Mouse (Mus musculus) CD8-positive naive resting alpha-beta T cell, adult 2 months (primary cell): ENCODE measurements at regions not wholly inside any gene's neighbourhood (a gene's known extent, or its start where the extent isn't known, plus 50 kb on each side); places are given as distances from the start of the nearest gene placed in this dataset.

Experiments
- DNase-seq, 2 experiments: peaks; one replicate each; pipeline ENCODE4 v3.0.0; 2022; ENCODE audit warnings: low read depth in 2 of 2, low spot score in 2 of 2

DNA sequence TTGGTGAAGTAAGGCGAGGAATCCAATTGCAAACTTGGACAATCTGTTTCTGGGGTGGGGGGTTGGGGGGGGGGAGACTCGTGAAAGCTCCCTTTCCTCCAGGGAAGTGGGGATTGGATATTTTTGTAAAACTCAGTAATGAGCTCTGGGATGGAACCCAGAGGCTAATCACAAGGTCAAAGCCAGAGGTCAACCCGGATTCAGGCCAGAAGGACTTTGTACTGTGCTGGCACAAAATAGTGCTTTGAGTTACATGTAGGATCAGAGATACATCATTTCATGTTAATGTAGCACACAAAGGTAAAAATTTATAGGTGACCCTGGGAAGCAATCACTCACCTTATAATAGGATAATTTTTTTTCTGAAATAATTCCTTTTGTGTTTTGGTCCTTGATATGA, 309.5 kb upstream of the Slc30a5 start:
- DNase-seq, result no peak

DNA sequence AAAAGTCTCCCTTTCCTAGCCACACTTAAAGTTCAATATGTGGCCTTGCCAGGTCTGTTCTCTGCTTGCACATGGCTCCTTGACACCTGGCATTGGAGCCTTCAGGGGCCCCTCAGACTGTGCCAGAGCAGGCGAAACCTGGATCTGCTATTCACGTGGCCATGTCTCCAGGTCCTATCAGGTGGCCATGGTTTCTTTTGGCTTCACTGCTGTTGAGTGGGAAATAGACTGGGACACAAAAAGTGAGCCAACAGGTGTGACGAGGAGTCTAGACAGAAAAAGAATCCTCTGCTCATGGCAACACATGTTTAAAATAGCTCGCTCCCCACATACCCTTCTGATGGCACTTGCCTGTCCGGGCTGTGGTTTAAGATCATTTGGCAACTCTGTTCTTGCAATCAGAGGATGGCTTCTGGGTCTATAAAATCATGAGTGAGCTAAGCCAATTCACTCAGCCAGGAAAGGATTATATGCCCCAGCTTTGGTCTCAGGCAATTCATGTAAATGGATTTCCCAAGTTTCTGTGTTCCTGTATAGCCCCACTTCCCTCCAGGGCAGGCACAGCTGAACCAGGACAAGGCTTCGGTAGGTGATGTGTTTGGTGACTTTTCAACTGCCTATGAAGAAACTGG, 309.0 kb upstream of the Slc30a5 start:
- no peak for DNase-seq

DNA sequence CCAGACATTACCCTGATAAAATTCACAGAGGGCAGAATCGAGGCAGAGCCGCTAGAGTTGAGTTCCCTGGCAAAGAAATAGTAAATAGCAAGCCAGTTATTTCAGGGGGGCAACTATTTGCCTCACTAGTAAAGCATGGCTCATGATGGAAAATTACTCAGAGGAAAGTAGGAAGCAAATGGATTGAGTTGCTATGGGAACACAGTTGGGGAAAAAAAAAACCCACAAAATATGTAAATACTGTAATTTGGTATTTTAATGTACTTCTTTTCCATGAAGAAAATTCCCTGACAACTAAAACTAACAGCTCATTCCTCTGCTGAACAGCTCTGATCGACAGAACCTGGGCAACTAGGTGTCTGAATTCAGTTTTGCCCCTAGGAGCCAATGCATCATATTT, 296.2 kb upstream of the Slc30a5 start:
- DNase-seq, result no peak

GRCm38 (mm10) chr13:101127808-101128207, 294.6 kb upstream of the Slc30a5 start:
- DNase-seq, result no peak

DNA sequence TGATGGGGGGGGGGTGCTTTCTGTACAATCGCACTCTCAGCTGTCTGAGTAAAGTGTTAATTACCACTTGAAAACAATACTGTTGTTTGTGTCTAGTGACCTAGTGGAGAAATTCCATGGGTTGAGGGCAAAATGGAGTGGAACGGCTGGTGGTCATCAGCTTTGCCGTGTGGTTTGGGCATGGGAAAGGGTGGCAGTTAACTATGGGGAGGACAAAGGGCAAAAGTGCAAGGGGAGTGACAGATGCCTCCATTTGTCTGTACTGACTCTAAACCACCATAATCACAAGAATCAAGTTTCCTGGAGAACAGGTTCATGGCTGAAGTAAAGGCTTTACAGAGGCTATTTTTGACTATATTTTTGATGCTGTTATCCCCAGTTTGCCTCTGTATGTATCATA, 294.0 kb upstream of the Slc30a5 start:
- no peak for DNase-seq

GRCm38 (mm10) chr13:101117311-101117710, 284.1 kb upstream of the Slc30a5 start:
- DNase-seq, result no peak

- DNase-seq, result no peak
Observed at GRCm38 (mm10) chr13:101115296-101115695, 282.1 kb upstream of the Slc30a5 start.

DNA sequence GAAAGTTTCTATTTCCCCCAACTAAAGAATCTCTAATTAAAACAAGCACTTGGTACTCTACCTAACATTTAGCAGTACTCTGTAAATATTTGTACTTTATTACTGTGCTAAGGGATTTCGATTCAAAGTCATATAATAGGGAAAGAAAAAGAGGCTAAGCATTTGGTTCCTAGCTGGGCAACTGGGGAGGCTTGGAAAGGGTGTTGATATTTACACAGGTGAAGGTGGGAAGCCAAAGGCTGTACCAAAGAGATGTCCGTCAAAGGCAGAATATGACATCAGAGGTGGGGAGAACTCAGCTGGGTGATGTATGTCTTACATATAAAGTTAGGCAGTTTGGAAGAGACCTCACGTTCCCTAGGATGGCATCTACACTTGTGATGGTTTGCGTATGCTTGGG, 278.9 kb upstream of the Slc30a5 start:
- no peak for DNase-seq

DNA sequence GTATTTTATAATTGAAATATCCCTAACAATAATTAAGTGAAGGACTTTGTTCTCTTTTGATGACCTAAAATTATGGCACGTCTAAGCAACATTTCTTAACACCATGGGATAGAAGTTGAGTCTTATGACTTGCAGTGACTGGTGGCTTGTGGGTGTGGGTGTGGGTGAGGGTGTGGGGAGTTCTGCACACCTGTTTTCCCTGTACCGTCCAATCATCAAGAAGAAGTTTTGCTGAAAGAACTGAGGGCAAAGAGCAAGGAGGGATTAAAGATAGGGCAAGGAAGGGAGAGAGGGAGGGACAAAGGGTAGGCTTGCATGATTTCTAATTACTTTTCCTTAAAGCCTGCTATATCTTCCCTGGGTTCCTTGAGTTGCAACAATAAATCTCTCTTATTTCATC, 278.5 kb upstream of the Slc30a5 start:
- DNase-seq, result no peak

DNA sequence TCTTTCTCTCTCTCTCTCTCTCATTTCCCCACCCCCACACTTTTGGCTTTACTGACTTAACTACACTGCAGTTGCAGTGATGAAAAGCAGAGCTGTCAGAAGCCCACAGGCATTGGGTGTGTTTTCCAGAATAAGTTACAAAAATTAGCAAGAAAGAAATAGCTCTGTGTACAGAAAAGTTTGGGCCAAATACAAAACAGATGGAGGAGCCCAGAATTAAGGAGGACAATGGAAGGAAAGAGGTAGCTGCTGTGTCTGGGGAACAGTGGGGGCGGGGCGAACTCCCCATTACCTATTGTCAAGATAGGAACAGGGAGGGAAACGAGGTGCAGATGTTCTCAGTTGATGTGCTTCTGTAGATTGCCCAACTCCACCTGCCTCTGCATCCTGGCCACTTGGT, 267.4 kb upstream of the Slc30a5 start:
- DNase-seq, result no peak

GRCm38 (mm10) chr13:101096856-101097255, 263.6 kb upstream of the Slc30a5 start:
- no peak for DNase-seq

DNA sequence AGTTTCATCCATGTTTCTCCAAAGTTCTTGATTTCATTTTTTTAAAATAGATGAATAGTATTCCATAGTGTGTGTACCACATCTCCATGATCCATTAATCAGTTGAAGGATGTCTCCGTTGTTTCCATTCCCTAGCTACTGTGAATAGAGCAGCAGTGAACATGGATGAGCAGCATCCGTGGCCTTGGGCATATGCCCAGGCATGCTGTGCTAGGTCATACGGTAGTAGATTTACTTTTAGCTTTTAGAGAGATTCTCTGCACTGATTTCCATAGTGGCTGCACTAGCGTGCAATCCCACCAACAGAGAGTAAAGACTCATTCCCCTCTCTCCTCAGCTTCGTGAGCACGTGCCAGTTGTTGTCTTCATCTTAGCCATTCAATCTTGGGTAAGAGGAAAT, 263.0 kb upstream of the Slc30a5 start:
- no peak for DNase-seq

DNA sequence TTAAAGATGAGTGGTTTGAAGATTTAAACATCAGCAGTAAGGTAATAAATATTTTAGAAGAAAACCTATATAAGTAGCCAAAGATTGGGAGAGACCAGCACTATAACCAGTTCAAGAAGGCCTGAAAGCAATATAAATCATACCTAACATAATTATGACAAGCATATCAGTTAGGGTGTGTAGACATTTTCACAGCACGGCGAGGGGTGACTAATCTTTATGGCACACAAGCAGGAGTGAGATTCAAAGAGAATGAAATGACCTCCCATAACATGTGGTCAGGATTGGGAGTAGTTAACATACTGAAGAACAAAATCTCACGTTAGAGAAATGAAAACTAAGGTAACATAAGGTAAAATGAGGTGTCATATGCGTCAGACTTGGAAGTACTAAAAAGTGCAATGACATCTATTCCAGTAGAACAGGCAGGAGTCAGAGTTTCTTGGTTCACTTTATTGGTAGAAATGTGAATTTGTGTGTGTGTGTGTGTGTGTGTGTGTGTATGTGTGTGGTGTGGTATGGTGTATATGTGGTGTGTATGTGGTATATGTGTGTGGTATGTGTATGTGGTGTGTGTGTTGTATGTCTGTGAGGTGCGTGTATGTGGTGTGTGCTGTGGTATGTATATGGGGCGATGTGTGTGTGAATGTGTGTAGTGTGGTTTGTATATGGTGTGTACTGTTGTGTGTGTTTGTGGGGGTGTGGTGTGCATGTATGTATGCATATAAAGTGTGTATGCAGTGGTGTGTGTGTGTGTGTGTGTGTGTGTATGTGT, 262.0 kb upstream of the Slc30a5 start:
- DNase-seq, result no peak

DNA sequence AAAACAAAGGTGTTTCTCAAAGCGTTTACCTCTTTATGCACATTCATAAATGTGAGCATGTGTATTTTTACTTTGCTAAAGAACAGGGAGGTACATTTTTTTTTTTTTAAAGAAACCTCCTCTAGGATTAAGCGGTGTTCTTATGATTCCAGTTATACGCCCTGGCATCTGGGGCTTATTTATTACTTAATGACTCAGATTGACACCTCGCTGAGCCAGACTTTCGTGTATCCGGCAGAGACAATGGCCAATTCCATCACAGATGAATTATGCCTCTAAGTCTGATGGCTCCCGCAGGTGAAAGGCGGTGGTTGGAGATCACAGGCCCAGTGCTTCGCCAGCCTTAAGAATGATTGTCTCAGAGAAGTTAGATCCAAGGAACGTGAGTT, 259.5 kb upstream of the Slc30a5 start:
- no peak for DNase-seq

DNA sequence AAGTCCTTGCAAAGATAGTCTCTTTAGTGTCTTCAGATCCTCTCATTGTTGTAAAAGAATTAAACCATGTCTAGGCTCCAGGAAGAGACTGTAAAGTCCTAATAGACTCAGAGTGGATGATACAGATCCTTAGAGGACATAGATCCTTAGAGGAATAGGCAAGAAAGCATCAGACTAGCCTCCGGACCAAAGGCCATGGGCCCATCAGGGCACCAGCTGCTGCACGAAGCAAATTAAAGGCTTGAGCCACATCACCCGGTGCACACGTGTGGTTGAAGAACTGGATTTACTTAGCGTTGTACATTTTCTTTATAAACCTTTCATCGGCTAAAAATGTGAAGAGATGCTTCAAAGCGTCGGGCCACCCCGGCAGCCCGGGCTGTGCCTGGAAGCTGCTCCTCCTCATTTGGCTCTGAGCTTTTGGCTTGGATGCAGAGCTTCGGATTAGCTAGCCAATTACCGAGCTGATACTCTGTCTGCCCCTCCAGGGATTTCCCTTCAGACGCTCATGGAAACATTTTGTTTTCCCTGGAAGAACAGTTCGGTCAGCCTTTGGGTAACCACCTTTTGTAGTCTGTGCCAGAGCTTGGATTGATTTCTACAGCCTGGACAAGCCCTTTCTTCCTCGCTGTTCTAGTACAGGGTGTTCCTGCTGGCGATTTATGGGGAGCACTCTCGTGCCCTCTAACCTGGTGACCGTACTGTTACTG, 259.0 kb upstream of the Slc30a5 start:
- no peak for DNase-seq

DNA sequence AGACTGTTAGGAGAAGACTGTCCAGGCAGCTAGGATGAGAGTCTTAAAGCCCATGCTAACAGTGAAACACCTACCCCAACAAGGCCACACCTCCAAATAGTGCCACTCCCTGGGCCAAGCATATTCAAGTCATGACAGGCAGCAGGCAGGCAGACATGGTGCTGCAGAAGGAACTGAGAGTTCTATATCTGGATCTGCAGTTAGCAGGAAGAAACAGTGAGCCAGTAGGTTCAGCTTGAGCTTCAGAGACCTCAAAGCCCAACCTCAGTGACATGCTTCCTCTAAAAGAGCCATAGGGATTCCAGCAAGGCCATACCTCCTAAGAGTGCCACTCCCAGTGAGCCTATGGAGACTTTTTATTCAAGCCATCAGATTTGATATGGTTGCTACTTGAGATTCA, 252.0 kb upstream of the Slc30a5 start:
- DNase-seq, result no peak

GRCm38 (mm10) chr13:101084193-101084592, 251.0 kb upstream of the Slc30a5 start:
- DNase-seq, result no peak

GRCm38 (mm10) chr13:101083416-101083815, 250.2 kb upstream of the Slc30a5 start:
- DNase-seq, result no peak

DNA sequence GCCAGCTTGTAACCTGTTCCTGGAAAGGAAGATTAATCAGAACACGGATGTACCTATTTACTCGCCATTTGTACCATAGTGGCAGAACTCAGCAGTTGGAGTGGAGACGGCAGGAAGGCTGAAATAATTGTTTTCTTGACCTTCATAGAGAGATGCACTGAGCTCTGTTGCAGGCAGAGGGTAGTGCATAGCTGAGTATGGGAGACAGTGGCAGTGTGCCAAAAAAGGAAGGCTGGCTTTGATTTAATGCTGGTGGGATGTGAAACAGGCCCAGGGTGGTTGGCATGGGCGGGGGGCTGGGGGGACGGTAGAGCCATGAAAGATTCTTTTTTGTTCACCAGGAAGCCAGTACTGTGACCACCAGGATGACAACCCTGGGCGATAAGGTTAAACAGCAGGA, 235.3 kb upstream of the Slc30a5 start:
- no peak for DNase-seq

- no peak for DNase-seq
Observed at GRCm38 (mm10) chr13:101062582-101062981, 229.4 kb upstream of the Slc30a5 start.

DNA sequence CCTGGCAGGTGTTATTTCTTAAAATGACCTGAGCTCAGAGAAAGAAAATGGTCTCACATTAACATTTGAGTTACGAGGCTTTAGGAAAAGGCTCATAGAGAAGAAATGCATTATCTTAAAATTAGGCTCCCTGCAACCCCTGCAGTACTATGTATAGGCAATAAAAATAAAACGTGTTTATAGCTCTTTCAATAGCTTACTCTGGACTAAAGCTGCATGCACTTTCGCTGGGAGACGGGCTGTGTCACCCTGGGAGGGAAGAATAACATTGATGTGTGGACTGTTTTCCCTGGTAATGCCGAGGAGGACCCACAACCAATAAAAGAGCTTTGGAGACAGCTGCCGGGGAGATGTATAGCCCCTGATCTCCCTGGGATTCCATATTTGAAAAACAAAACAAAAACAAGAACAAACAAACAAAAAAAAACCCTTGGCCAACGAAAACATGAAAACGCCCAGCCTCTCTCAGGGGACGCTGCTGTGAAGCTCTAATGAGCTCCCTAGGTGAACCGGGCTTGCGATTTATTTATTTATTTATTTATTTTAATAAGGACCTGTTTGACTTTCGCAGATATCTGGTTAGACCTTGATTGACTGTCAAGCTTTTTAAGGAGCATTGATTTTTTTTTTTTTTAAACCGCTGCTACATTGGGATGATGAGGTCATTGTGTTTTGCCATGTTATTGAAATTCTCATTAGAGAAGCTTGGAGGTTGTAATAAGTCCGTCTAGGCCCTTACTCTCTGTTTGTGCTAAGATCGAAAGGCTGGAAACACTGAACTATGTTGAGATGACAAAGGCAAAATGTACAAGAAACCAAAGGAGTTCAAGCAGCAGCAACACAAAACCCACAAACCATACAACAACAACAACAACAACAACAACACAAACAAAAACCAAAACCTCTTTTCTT, 228.3 kb upstream of the Slc30a5 start:
- DNase-seq, result no peak
